Mouse (Mus musculus) hindbrain, embryonic 11.5 days (tissue): ENCODE measurements around the gene Mreg. TPM values are rescaled to one million over a fixed set of nuclear protein-coding genes. Genes with fewer than 3 reads are reported as not detected.

ENCODE experiments used
- polyA plus RNA-seq: library from polyadenylated mRNA; unstranded; fragments of >200 nt; fragmentation: Nextera tagmentation; extraction: Ambion mirVana; gene quantifications from 2 replicates; pipeline ENCODE4 v1.2.1, GENCODE M21; 2014

Gene Mreg
- polyA plus RNA-seq, 1 experiment from 2014 or later: 15.6 TPM

Other genes starting within 250 kb of the Mreg start
- 14.0 and 16.4 TPM in 2 replicates for gene Pecr, start 72.0 kb upstream of the Mreg start, polyA plus RNA-seq
- 25.5 TPM in 2 replicates for gene Tmem169, start 72.1 kb upstream of the Mreg start, polyA plus RNA-seq
- 53.2 and 57.5 TPM in 2 replicates for gene Xrcc5, start 95.1 kb upstream of the Mreg start, polyA plus RNA-seq